7 mouse cellular contexts compared by ENCODE assay signal in the genomic region with DNA sequence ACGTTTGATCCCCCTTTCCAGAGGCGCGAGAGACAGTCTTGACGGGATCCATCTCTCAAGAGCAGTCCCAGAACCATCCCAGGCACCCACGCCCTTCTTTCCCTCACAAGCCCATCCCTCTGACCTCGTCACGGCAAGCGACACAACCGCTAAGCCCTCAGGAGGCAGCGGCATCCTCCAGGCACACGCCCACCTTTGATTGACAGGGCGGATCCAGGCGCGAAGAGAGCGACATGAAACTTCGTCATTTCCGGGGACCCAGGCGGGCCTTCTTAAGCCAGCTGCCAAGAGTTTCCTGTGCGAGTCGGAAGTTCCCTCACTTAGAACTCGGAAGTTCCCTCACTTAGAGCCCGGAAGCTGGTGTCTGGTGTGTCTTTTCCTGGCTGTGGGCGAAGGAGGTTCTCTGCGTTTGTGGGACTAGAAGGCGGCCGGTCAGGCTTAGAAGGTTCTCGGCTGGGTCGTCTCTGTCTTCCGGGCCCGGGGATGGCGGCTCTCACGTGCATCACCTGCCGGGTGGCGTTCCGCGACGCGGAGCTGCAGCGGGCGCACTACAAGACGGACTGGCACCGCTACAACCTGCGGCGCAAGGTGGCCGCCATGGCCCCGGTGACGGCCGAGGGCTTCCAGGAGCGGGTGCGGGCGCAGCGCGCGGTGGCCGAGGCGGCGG. TPM values are rescaled to one million over a fixed set of nuclear protein-coding genes. Genes with fewer than 3 reads are reported as not detected.
DNase-seq lines count a peak whose midpoint lies in the region; ATAC-seq lines count a peak whose summit lies in the region.

A gene (plus strand): TSS at position 300 of the 667 bp plus-strand sequence.

- peak within 1 kb of the TSS; percentile 73 for H3K4me2 ChIP-seq in intestine, embryonic 16.5 days (ENCODE audit: low read depth, low read length)
- peak within 1 kb of the TSS; percentile 64 for H3K4me2 ChIP-seq in midbrain, embryonic 11.5 days

- H3K27me3 ChIP-seq in intestine, embryonic 16.5 days (replicated peaks; ENCODE audit: control insufficient read depth, insufficient read depth, low read length): no peaks in the 10 kb centered on the region
- H3K27me3 ChIP-seq in midbrain, embryonic 11.5 days (ENCODE audit: control insufficient read depth, insufficient read depth, low read length): no peaks in the 10 kb centered on the region

- ATAC-seq in intestine, embryonic 16.5 days: peak; percentile 97
- peak; percentile 98 for ATAC-seq in midbrain, embryonic 11.5 days (ENCODE audit: low FRiP score)

- no peaks in the 10 kb centered on the region for H3K9me3 ChIP-seq in intestine, embryonic 16.5 days (ENCODE audit: control insufficient read depth, low read length)
- no peaks in the 10 kb centered on the region for H3K9me3 ChIP-seq in midbrain, embryonic 11.5 days (ENCODE audit: control insufficient read depth, low read length)

- intact Hi-C loops in left cerebral cortex, postnatal 36 days (cut with DNase I): no loop called here

- under 1% methylated on average over 57 of the region's 57 CpGs for WGBS in intestine, embryonic 16.5 days
- WGBS in midbrain, embryonic 11.5 days: 0% methylated on average over 57 of the region's 57 CpGs

- peak within 1 kb of the TSS; percentile 74 for H3K4me3 ChIP-seq in intestine, embryonic 16.5 days (ENCODE audit: low read length)
- H3K4me3 ChIP-seq in midbrain, embryonic 11.5 days (ENCODE audit: low read depth, low read length): peak within 1 kb of the TSS; percentile 98

- peak within 1 kb of the TSS; percentile 85 for H3K9ac ChIP-seq in intestine, embryonic 16.5 days (ENCODE audit: low read depth, low read length)
- H3K9ac ChIP-seq in midbrain, embryonic 11.5 days (ENCODE audit: low read length): peak within 1 kb of the TSS; percentile 81

- H3K4me1 ChIP-seq in intestine, embryonic 16.5 days (ENCODE audit: control insufficient read depth, insufficient read depth, low read length): peaks cover 9% of the 10 kb centered on the region
- H3K4me1 ChIP-seq in midbrain, embryonic 11.5 days (ENCODE audit: control insufficient read depth, insufficient read depth, low read length): peaks cover 15% of the 10 kb centered on the region

- DNase-seq in adrenal gland, adult 8-10 months: peak; percentile 96
- DNase-seq in embryo, embryonic 9.5 days (ENCODE audit: extremely low spot score): peak; percentile 94
- peak; percentile 84 to 94 for DNase-seq in gastrocnemius, postnatal 4 days (ENCODE audit: low spot score in 2 of 2)
- peak; percentile 94 to 95 for DNase-seq in left cerebral cortex, postnatal 36 days (ENCODE audit: low spot score in 2 of 2)
- DNase-seq in midbrain, embryonic 11.5 days (ENCODE audit: low spot score, missing footprints): peak; percentile 99
- DNase-seq in skeletal muscle tissue, adult 2 months (ENCODE audit: low read depth, low spot score): peak; percentile 98

- peak within 1 kb of the TSS; percentile 92 for H3K27ac ChIP-seq in intestine, embryonic 16.5 days (ENCODE audit: low read length)
- H3K27ac ChIP-seq in midbrain, embryonic 11.5 days (ENCODE audit: low read depth, low read length): peak within 1 kb of the TSS; percentile 65

- H3K36me3 ChIP-seq in intestine, embryonic 16.5 days (ENCODE audit: control insufficient read depth, insufficient read depth, low read length): no peaks in the 10 kb centered on the region
- no peaks in the 10 kb centered on the region for H3K36me3 ChIP-seq in midbrain, embryonic 11.5 days (ENCODE audit: control insufficient read depth, insufficient read depth, low read length)

RNA-seq across cellular contexts. Expression of the gene that starts here (rescaled TPM):
- 10 to 100 TPM; 34.6 to 48.9 (median 45.5) TPM for total RNA-seq in adrenal gland, adult 8-10 months (2022)
- total RNA-seq in gastrocnemius, postnatal 4 days (2021): 10 to 100 TPM; 29.5 to 35.4 TPM
- polyA plus RNA-seq in intestine, embryonic 16.5 days (2015; fragmentation: Nextera tagmentation; extraction: Ambion mirVana): 22.3 and 25.0 TPM in 2 replicates
- total RNA-seq in left cerebral cortex, postnatal 36 days (2021): 10 to 100 TPM; 38.7 to 46.1 TPM
- polyA plus RNA-seq in midbrain, embryonic 11.5 days (2014; fragmentation: Nextera tagmentation; extraction: Ambion mirVana): 30.6 and 33.1 TPM in 2 replicates

Comparison
In these comparisons a context has a peak if more than half of its experiments do, and no peak if none do; other contexts are left out.
1. Peak in every context shown above with its lines: DNase-seq, ATAC-seq, H3K4me3 ChIP-seq and H3K27ac ChIP-seq.